Mouse (Mus musculus): ENCODE results near the gene Bend4. TPM values are rescaled to one million over a fixed set of nuclear protein-coding genes. Genes with fewer than 3 reads are reported as not detected.

Bend4 gene
- polyA plus RNA-seq, 1 experiment from 2014 or later, result 8.7 TPM

- Histone ChIP-seq H3K4me3 (replicated peaks; ENCODE audit: low read length) (no peak overlapping the region), H3K27ac (ENCODE audit: low read length) (peak overlapping the region; percentile 33; the same call in 1 of the 2 replicates), H3K9me3 (ENCODE audit: control insufficient read depth, low read length) (no peaks in the 10 kb centered on the region), H3K4me1 (replicated peaks; ENCODE audit: control insufficient read depth, insufficient read depth, low read length) (peaks cover 20% of the 10 kb centered on the region), H3K4me2 (ENCODE audit: low read length) (0 out of 2 replicates have a peak overlapping the region, but pooled peaks have one; percentile 9), H3K36me3 (ENCODE audit: control insufficient read depth, insufficient read depth) (no peaks in the 10 kb centered on the region), H3K9ac (replicated peaks; ENCODE audit: low read depth, low read length) (no peak overlapping the region), H3K27me3 (replicated peaks; ENCODE audit: control insufficient read depth, insufficient read depth, low read length) (peaks cover 10% of the 10 kb centered on the region)
- WGBS, result 45% methylated on average over 3 of the region's 3 CpGs
- ATAC-seq, result no peak
These were observed 3.5 kb downstream of the Bend4 start for GRCm38 (mm10) chr5:67424636-67425035.

GRCm38 (mm10) chr5:67423963-67424362, 4.1 kb downstream of the Bend4 start:
- H3K9ac ChIP-seq (replicated peaks; ENCODE audit: low read depth, low read length), result no peak overlapping the region
- WGBS, result 28% methylated on average over 2 of the region's 2 CpGs
- no peak overlapping the region for H3K4me3 ChIP-seq (replicated peaks; ENCODE audit: low read length)
- H3K27me3 ChIP-seq (replicated peaks; ENCODE audit: control insufficient read depth, insufficient read depth, low read length), result peaks cover 10% of the 10 kb centered on the region
- no peak overlapping the region for H3K27ac ChIP-seq (ENCODE audit: low read length)
- no peak overlapping the region for H3K4me2 ChIP-seq (ENCODE audit: low read length)
- 0 out of 2 replicates have a peak, but pooled peaks have one; percentile 4 for ATAC-seq
- H3K4me1 ChIP-seq (replicated peaks; ENCODE audit: control insufficient read depth, insufficient read depth, low read length), result peaks cover 20% of the 10 kb centered on the region
- H3K9me3 ChIP-seq (ENCODE audit: control insufficient read depth, low read length), result no peaks in the 10 kb centered on the region
- H3K36me3 ChIP-seq (ENCODE audit: control insufficient read depth, insufficient read depth), result no peaks in the 10 kb centered on the region

DNA sequence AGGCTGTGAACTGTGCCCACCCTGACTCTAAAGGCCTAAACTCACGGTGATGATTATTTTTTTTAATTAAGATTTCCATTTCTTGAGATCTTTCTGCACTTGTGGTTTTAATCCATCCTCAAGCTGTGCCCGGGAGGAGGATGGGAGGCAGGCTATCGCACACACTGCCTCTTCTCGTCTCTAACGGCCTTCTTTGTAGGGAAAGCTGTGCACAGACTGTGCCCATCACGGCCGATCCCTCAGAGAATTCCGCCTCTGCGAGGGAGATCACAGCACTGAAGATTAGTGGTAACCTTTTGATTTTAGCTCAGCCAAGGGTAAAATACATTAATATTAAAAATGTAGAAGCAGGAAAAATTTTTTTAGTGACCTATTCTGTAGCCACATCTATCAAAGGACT, 4.8 kb downstream of the Bend4 start:
- Histone ChIP-seq H3K4me3 (replicated peaks; ENCODE audit: low read length) (no peak overlapping the region), H3K27ac (ENCODE audit: low read length) (peak overlapping the region; percentile 55), H3K27me3 (replicated peaks; ENCODE audit: control insufficient read depth, insufficient read depth, low read length) (peaks cover 10% of the 10 kb centered on the region), H3K9me3 (ENCODE audit: control insufficient read depth, low read length) (no peaks in the 10 kb centered on the region), H3K36me3 (ENCODE audit: control insufficient read depth, insufficient read depth) (no peaks in the 10 kb centered on the region), H3K4me2 (ENCODE audit: low read length) (0 out of 2 replicates have a peak overlapping the region, but pooled peaks have one; percentile 18), H3K4me1 (replicated peaks; ENCODE audit: control insufficient read depth, insufficient read depth, low read length) (peaks cover 20% of the 10 kb centered on the region), H3K9ac (replicated peaks; ENCODE audit: low read depth, low read length) (no peak overlapping the region)
- 52% methylated on average over 9 of the region's 9 CpGs for WGBS
- no peak for ATAC-seq

- Histone ChIP-seq H3K9me3 (ENCODE audit: control insufficient read depth, low read length) (no peaks in the 10 kb centered on the region), H3K4me2 (ENCODE audit: low read length) (no peak overlapping the region), H3K27ac (ENCODE audit: low read length) (no peak overlapping the region), H3K4me3 (replicated peaks; ENCODE audit: low read length) (no peak overlapping the region), H3K36me3 (ENCODE audit: control insufficient read depth, insufficient read depth) (no peaks in the 10 kb centered on the region), H3K27me3 (replicated peaks; ENCODE audit: control insufficient read depth, insufficient read depth, low read length) (no peaks in the 10 kb centered on the region), H3K9ac (replicated peaks; ENCODE audit: low read depth, low read length) (no peak overlapping the region), H3K4me1 (replicated peaks; ENCODE audit: control insufficient read depth, insufficient read depth, low read length) (peaks cover 6% of the 10 kb centered on the region; the same call in 1 of the 2 replicates)
- WGBS, result 84% methylated on average over 4 of the region's 4 CpGs
- ATAC-seq, result no peak
These were observed 8.7 kb downstream of the Bend4 start for GRCm38 (mm10) chr5:67419407-67419806.

GRCm38 (mm10) chr5:67411475-67411874, 16.6 kb downstream of the Bend4 start:
- H3K27me3 ChIP-seq (replicated peaks; ENCODE audit: control insufficient read depth, insufficient read depth, low read length), result no peaks in the 10 kb centered on the region
- no peak overlapping the region for H3K27ac ChIP-seq (ENCODE audit: low read length)
- no peak for ATAC-seq
- H3K36me3 ChIP-seq (ENCODE audit: control insufficient read depth, insufficient read depth), result no peaks in the 10 kb centered on the region
- no peaks in the 10 kb centered on the region for H3K9me3 ChIP-seq (ENCODE audit: control insufficient read depth, low read length)
- no peak overlapping the region for H3K9ac ChIP-seq (replicated peaks; ENCODE audit: low read depth, low read length)
- no peak overlapping the region for H3K4me2 ChIP-seq (ENCODE audit: low read length)
- H3K4me1 ChIP-seq (replicated peaks; ENCODE audit: control insufficient read depth, insufficient read depth, low read length), result no peaks in the 10 kb centered on the region
- H3K4me3 ChIP-seq (replicated peaks; ENCODE audit: low read length), result no peak overlapping the region
- WGBS, result 86% methylated on average over 7 of the region's 7 CpGs

DNA sequence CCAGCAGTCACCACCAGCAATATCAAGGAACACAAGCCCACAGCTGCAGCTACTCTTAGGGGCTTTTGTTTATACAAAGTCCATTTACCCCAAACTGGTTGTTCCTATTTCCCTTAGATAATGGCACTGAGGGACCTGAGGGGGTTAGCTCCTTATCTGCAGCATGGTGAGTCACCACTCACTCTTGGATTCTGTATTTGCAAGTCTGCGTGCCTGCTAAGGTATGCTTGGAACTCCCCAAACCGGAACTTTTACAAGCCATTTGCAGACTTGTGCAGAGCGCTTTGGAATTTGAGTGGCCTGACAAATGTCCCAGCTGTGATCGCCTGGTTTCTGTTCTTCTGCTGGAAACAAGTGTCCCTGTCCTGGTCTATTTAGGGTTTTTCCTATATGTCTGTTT, 17.7 kb downstream of the Bend4 start:
- no peak overlapping the region for H3K4me2 ChIP-seq (ENCODE audit: low read length)
- no peak overlapping the region for H3K27ac ChIP-seq (ENCODE audit: low read length)
- 97% methylated on average over 4 of the region's 4 CpGs for WGBS
- H3K27me3 ChIP-seq (replicated peaks; ENCODE audit: control insufficient read depth, insufficient read depth, low read length), result no peaks in the 10 kb centered on the region
- no peak overlapping the region for H3K4me3 ChIP-seq (replicated peaks; ENCODE audit: low read length)
- H3K36me3 ChIP-seq (ENCODE audit: control insufficient read depth, insufficient read depth), result no peaks in the 10 kb centered on the region
- no peaks in the 10 kb centered on the region for H3K9me3 ChIP-seq (ENCODE audit: control insufficient read depth, low read length)
- no peak overlapping the region for H3K9ac ChIP-seq (replicated peaks; ENCODE audit: low read depth, low read length)
- H3K4me1 ChIP-seq (replicated peaks; ENCODE audit: control insufficient read depth, insufficient read depth, low read length), result no peaks in the 10 kb centered on the region
- no peak for ATAC-seq

- Histone ChIP-seq H3K27me3 (replicated peaks; ENCODE audit: control insufficient read depth, insufficient read depth, low read length) (no peaks in the 10 kb centered on the region), H3K36me3 (ENCODE audit: control insufficient read depth, insufficient read depth) (no peaks in the 10 kb centered on the region), H3K27ac (ENCODE audit: low read length) (no peak overlapping the region), H3K9me3 (ENCODE audit: control insufficient read depth, low read length) (no peaks in the 10 kb centered on the region), H3K4me1 (replicated peaks; ENCODE audit: control insufficient read depth, insufficient read depth, low read length) (no peaks in the 10 kb centered on the region), H3K4me2 (ENCODE audit: low read length) (no peak overlapping the region), H3K4me3 (replicated peaks; ENCODE audit: low read length) (no peak overlapping the region), H3K9ac (replicated peaks; ENCODE audit: low read depth, low read length) (no peak overlapping the region)
- no peak for ATAC-seq
- 90% methylated on average over 6 of the region's 6 CpGs for WGBS
These were observed 19.7 kb downstream of the Bend4 start for GRCm38 (mm10) chr5:67408391-67408790.

GRCm38 (mm10) chr5:67404919-67405318, 23.2 kb downstream of the Bend4 start:
- Histone ChIP-seq H3K27ac (ENCODE audit: low read length) (no peak overlapping the region), H3K4me1 (replicated peaks; ENCODE audit: control insufficient read depth, insufficient read depth, low read length) (peaks cover 9% of the 10 kb centered on the region), H3K9me3 (ENCODE audit: control insufficient read depth, low read length) (no peaks in the 10 kb centered on the region), H3K27me3 (replicated peaks; ENCODE audit: control insufficient read depth, insufficient read depth, low read length) (0 out of 2 replicates have a peak, but pooled peaks cover 3% of the 10 kb centered on the region), H3K9ac (replicated peaks; ENCODE audit: low read depth, low read length) (no peak overlapping the region), H3K4me2 (ENCODE audit: low read length) (no peak overlapping the region), H3K4me3 (replicated peaks; ENCODE audit: low read length) (no peak overlapping the region), H3K36me3 (ENCODE audit: control insufficient read depth, insufficient read depth) (no peaks in the 10 kb centered on the region)
- 93% methylated on average over 9 of the region's 9 CpGs for WGBS
- no peak for ATAC-seq

DNA sequence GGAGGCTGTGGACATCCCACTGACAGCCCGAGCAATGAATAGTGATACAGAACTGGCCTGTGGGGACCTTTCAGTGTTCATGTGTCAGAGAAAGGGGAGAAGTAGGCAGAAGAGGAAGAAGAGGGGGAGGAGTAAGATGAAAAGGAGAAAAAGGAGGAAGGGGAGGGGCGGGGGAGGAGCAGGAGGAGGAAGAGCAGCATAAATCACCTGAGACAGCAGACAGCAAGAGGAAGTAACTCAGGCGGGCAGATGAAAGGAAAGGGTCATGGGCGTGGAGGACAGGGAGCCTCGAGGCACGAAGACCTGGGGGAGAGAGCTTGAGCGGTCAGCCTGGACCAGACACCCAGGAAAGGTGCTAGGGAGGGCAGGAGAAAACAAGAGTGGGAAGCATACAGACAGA, 23.7 kb downstream of the Bend4 start:
- no peak overlapping the region for H3K4me2 ChIP-seq (ENCODE audit: low read length)
- 90% methylated on average over 7 of the region's 7 CpGs for WGBS
- H3K27me3 ChIP-seq (replicated peaks; ENCODE audit: control insufficient read depth, insufficient read depth, low read length), result 0 out of 2 replicates have a peak, but pooled peaks cover 3% of the 10 kb centered on the region
- H3K27ac ChIP-seq (ENCODE audit: low read length), result no peak overlapping the region
- no peaks in the 10 kb centered on the region for H3K9me3 ChIP-seq (ENCODE audit: control insufficient read depth, low read length)
- H3K4me3 ChIP-seq (replicated peaks; ENCODE audit: low read length), result no peak overlapping the region
- H3K9ac ChIP-seq (replicated peaks; ENCODE audit: low read depth, low read length), result no peak overlapping the region
- H3K4me1 ChIP-seq (replicated peaks; ENCODE audit: control insufficient read depth, insufficient read depth, low read length), result peaks cover 10% of the 10 kb centered on the region
- ATAC-seq, result no peak
- H3K36me3 ChIP-seq (ENCODE audit: control insufficient read depth, insufficient read depth), result no peaks in the 10 kb centered on the region

GRCm38 (mm10) chr5:67401612-67402011, 26.5 kb downstream of the Bend4 start:
- no peak overlapping the region for H3K4me2 ChIP-seq (ENCODE audit: low read length)
- 68% methylated on average over 9 of the region's 9 CpGs for WGBS
- ATAC-seq, result no peak

More at GRCm38 (mm10) chr5:67401612-67402011, 26.5 kb downstream of the Bend4 start:
- Histone ChIP-seq H3K4me3 (replicated peaks; ENCODE audit: low read length) (no peak overlapping the region), H3K27me3 (replicated peaks; ENCODE audit: control insufficient read depth, insufficient read depth, low read length) (0 out of 2 replicates have a peak, but pooled peaks cover 3% of the 10 kb centered on the region), H3K4me1 (replicated peaks; ENCODE audit: control insufficient read depth, insufficient read depth, low read length) (peaks cover 10% of the 10 kb centered on the region), H3K36me3 (ENCODE audit: control insufficient read depth, insufficient read depth) (no peaks in the 10 kb centered on the region), H3K27ac (ENCODE audit: low read length) (no peak overlapping the region), H3K9me3 (ENCODE audit: control insufficient read depth, low read length) (no peaks in the 10 kb centered on the region), H3K9ac (replicated peaks; ENCODE audit: low read depth, low read length) (no peak overlapping the region)
